Mouse (Mus musculus) hindbrain, embryonic 12.5 days (tissue): ENCODE data around the gene 2510009E07Rik. TPM values are rescaled to one million over a fixed set of nuclear protein-coding genes. Genes with fewer than 3 reads are reported as not detected.

Source experiments
- ATAC-seq: fragments of 200-750 bp; cut with Nextera tagmentation; 2 replicates; pipeline ENCODE4 v1.8.0; 2017; ENCODE audit warnings: moderate TSS enrichment; ENCODE audit not compliant: low FRiP score
- H3K27ac ChIP-seq: fragments of 300-500 bp; sonication (generic); 2 replicates; pipeline ENCODE4 v1.5.1; 2016; ENCODE audit warnings: mild to moderate bottlenecking
- H3K27me3 ChIP-seq: fragments of 300-500 bp; sonication (generic); 2 replicates; pipeline ENCODE4 v1.6.1; 2016; ENCODE audit warnings: mild to moderate bottlenecking
- H3K36me3 ChIP-seq: fragments of 300-500 bp; sonication (generic); 2 replicates; pipeline ENCODE4 v1.6.1; 2016; ENCODE audit warnings: mild to moderate bottlenecking
- H3K4me1 ChIP-seq: fragments of 300-500 bp; sonication (generic); 2 replicates; pipeline ENCODE4 v1.6.1; 2016
- H3K4me2 ChIP-seq: fragments of 300-500 bp; sonication (generic); replicated peaks from 2 replicates; pipeline ENCODE4 v1.6.1; 2016; ENCODE audit warnings: mild to moderate bottlenecking
- H3K4me3 ChIP-seq: fragments of 300-500 bp; sonication (generic); 2 replicates; pipeline ENCODE4 v1.5.1; 2016; ENCODE audit warnings: mild to moderate bottlenecking
- H3K9ac ChIP-seq: fragments of 300-500 bp; sonication (generic); 2 replicates; pipeline ENCODE4 v1.6.1; 2016; ENCODE audit warnings: mild to moderate bottlenecking, moderate library complexity
- H3K9me3 ChIP-seq: fragments of 300-500 bp; sonication (generic); replicated peaks from 2 replicates; pipeline ENCODE4 v1.6.1; 2016; ENCODE audit warnings: mild to moderate bottlenecking
- WGBS: fragments of 180-500 bp; shearing (Covaris S2); methylation state at CpG from one replicate; pipeline ENCODE4 v1.1.7; 2016; 5-methylcytosine and 5-hydroxymethylcytosine counted together
- polyA plus RNA-seq: library from polyadenylated mRNA; unstranded; fragments of >200 nt; fragmentation: Nextera tagmentation; extraction: Ambion mirVana; gene quantifications from 2 replicates; pipeline ENCODE4 v1.2.1, GENCODE M21; 2016

The 2510009E07Rik gene
- polyA plus RNA-seq, 1 experiment from 2014 or later: 56.0 TPM

GRCm38 (mm10) chr16:21628061-21628591 is 66.3 kb downstream of the 2510009E07Rik start:
- no peaks in the 10 kb centered on the region for H3K36me3 ChIP-seq
- 63% methylated on average over 13 of the region's 13 CpGs for WGBS
- H3K4me3 ChIP-seq: no peak overlapping the region
- ATAC-seq: no peak
- H3K9me3 ChIP-seq: no peaks in the 10 kb centered on the region
- 0 out of 2 replicates have a peak overlapping the region, but pooled peaks have one; percentile 4 for H3K4me2 ChIP-seq
- no peaks in the 10 kb centered on the region for H3K27me3 ChIP-seq
- H3K4me1 ChIP-seq: peaks cover 16% of the 10 kb centered on the region
- H3K27ac ChIP-seq: no peak overlapping the region
- no peak overlapping the region for H3K9ac ChIP-seq

DNA sequence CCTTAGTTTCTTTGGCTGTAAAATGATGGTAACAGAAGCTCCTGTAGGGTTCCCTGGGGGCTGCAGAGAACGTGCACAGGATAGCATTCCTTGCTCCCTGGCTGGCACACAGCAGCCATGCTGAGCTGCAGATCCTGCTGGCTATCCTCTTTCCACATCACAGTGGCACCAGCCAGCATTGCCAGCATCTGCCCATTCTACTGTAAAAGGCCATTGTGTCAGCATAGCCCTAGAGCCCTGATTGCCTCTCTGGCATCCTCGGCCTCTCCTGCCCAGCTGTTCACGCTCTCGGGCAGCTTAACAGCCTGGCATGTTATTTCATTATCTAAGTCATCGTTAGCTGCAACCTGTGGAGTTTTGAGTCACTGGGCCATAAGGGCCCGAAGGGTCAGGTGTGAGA is 67.2 kb downstream of the 2510009E07Rik start:
- H3K27me3 ChIP-seq: no peaks in the 10 kb centered on the region
- WGBS: 71% methylated on average over 6 of the region's 6 CpGs
- H3K27ac ChIP-seq: no peak overlapping the region

DNA sequence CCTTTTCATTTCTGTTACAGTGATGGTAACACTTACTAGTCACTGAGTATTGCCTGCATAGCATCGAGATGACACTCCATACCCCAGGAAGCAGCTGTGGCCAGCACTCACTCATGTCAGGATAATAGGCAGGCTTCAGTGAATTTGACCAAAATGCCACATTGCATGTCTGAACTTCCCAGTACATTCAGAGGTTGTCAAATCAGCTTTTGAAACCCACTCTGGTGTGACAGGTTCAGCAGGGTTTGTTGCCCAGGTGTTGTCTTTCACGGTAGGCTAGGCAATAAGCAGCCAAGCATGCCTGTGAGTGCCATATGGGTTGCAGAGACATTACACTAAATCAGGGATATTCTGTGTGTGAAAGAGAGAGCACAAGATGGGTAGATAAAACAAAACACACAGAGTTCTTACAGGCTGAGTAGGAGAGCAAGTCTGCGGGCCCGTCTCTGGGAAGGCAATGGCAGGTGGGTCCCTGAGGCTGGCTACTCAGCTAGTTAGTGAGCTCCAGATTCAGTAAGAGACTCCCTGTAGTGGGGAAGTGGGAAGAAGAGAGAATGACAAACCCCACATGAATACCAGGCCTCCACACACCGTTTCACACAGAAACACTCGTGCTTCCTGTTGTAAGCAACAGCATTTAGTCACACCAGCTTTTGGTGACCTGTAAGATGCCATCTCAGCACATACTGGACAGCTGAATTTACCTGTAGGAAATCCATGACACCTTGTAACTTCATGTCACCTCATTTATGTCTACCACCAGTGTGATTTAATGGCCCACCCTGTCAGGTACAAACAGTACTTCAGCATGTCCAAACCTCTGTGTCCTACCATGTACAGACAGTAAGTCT is 68.5 kb downstream of the 2510009E07Rik start:
- peak; percentile 52 for ATAC-seq
- H3K9ac ChIP-seq: no peak overlapping the region
- WGBS: 72% methylated on average over 6 of the region's 6 CpGs
- no peaks in the 10 kb centered on the region for H3K36me3 ChIP-seq
- H3K27me3 ChIP-seq: no peaks in the 10 kb centered on the region
- H3K4me1 ChIP-seq: peaks cover 16% of the 10 kb centered on the region
- no peaks in the 10 kb centered on the region for H3K9me3 ChIP-seq
- H3K4me2 ChIP-seq: no peak overlapping the region
- peak overlapping the region; percentile 1; the same call in 1 of the 2 replicates for H3K27ac ChIP-seq
- no peak overlapping the region for H3K4me3 ChIP-seq

More for the DNA sequence above, 67.2 kb downstream of the 2510009E07Rik start:
- H3K9ac ChIP-seq: no peak overlapping the region
- ATAC-seq: no peak
- H3K9me3 ChIP-seq: no peaks in the 10 kb centered on the region
- H3K4me2 ChIP-seq: no peak overlapping the region
- peaks cover 16% of the 10 kb centered on the region for H3K4me1 ChIP-seq
- H3K4me3 ChIP-seq: no peak overlapping the region
- H3K36me3 ChIP-seq: no peaks in the 10 kb centered on the region

GRCm38 (mm10) chr16:21620630-21621029 is 73.8 kb downstream of the 2510009E07Rik start:
- peaks cover 3% of the 10 kb centered on the region; the same call in 1 of the 2 replicates for H3K4me1 ChIP-seq
- H3K27me3 ChIP-seq: no peaks in the 10 kb centered on the region
- H3K36me3 ChIP-seq: 0 out of 2 replicates have a peak, but pooled peaks cover 2% of the 10 kb centered on the region
- WGBS: 97% methylated on average over 2 of the region's 2 CpGs
- no peak overlapping the region for H3K4me3 ChIP-seq
- no peak for ATAC-seq
- H3K9me3 ChIP-seq: 0 out of 2 replicates have a peak, but pooled peaks cover 4% of the 10 kb centered on the region
- no peak overlapping the region for H3K27ac ChIP-seq
- no peak overlapping the region for H3K9ac ChIP-seq
- no peak overlapping the region for H3K4me2 ChIP-seq

DNA sequence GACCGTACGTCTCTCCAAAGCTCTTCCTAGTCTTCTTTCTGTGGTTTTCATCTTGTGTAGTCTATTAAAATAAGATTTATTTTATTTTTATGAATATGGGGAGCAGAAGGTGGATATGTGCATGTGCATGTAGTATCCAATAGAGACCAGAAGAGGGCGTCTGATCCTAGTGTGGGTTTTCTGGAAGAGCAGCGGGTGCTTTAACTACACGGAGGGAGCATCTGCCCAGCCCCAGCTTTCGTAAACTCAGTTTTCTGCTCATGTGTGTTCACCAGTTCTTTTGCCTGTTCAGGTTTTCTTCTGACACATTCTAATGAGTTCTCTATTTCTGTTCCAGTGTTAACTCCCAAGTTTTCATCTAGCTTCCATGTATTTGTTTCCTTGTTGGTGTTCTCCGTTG is 78.7 kb downstream of the 2510009E07Rik start:
- H3K9ac ChIP-seq: no peak overlapping the region
- 0 out of 2 replicates have a peak, but pooled peaks cover 4% of the 10 kb centered on the region for H3K9me3 ChIP-seq
- no peaks in the 10 kb centered on the region for H3K27me3 ChIP-seq
- H3K4me2 ChIP-seq: no peak overlapping the region
- H3K36me3 ChIP-seq: 0 out of 2 replicates have a peak, but pooled peaks cover 2% of the 10 kb centered on the region
- WGBS: 54% methylated on average over 7 of the region's 7 CpGs
- H3K4me1 ChIP-seq: 0 out of 2 replicates have a peak, but pooled peaks cover 2% of the 10 kb centered on the region
- no peak for ATAC-seq
- H3K4me3 ChIP-seq: no peak overlapping the region
- no peak overlapping the region for H3K27ac ChIP-seq

DNA sequence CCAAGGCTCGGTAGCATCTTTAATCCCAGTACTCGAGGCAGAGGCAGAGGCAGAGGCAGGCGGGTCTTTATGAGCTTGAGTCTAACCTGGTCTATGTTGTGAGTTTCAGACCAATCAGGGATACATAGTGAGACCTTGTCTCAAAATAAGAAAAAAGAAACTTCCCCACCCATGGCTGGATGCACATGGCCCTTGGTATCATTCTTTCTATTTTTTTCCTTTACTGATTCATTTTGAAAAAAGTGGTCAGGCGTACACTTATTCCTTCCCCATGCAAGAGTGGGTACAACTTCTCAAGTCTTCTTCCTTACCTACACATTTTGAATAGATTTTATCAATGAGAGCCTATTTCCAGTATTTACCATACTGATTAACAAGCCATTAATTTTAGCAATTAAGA is 84.0 kb downstream of the 2510009E07Rik start:
- Histone ChIP-seq H3K27me3 (no peaks in the 10 kb centered on the region), H3K4me1 (peaks cover 7% of the 10 kb centered on the region; the same call in 1 of the 2 replicates), H3K9me3 (no peaks in the 10 kb centered on the region), H3K36me3 (no peaks in the 10 kb centered on the region), H3K4me2 (no peak overlapping the region), H3K27ac (no peak overlapping the region), H3K4me3 (no peak overlapping the region), H3K9ac (no peak overlapping the region)
- no peak for ATAC-seq
- whole genome bisulfite sequencing: 92% methylated on average over 4 of the region's 4 CpGs

GRCm38 (mm10) chr16:21608176-21608865 is 86.1 kb downstream of the 2510009E07Rik start:
- H3K36me3 ChIP-seq: no peaks in the 10 kb centered on the region
- H3K9me3 ChIP-seq: no peaks in the 10 kb centered on the region
- ATAC-seq: peak; percentile 54; the same call in 1 of the 2 replicates
- no peak overlapping the region for H3K4me2 ChIP-seq
- H3K9ac ChIP-seq: no peak overlapping the region
- H3K27me3 ChIP-seq: no peaks in the 10 kb centered on the region
- 69% methylated on average over 10 of the region's 10 CpGs for WGBS
- no peak overlapping the region for H3K4me3 ChIP-seq
- peaks cover 7% of the 10 kb centered on the region; the same call in 1 of the 2 replicates for H3K4me1 ChIP-seq
- H3K27ac ChIP-seq: 0 out of 2 replicates have a peak overlapping the region, but pooled peaks have one; percentile 49

- Histone ChIP-seq H3K9ac (no peak overlapping the region), H3K4me1 (peaks cover 7% of the 10 kb centered on the region; the same call in 1 of the 2 replicates), H3K4me2 (no peak overlapping the region), H3K27me3 (no peaks in the 10 kb centered on the region), H3K4me3 (no peak overlapping the region), H3K36me3 (no peaks in the 10 kb centered on the region), H3K9me3 (no peaks in the 10 kb centered on the region), H3K27ac (no peak overlapping the region)
- WGBS: 88% methylated on average over 5 of the region's 5 CpGs
- no peak for ATAC-seq
Measured at GRCm38 (mm10) chr16:21607651-21608040, 86.8 kb downstream of the 2510009E07Rik start.

- H3K9me3 ChIP-seq: no peaks in the 10 kb centered on the region
- ATAC-seq: no peak
- H3K4me3 ChIP-seq: no peak overlapping the region
- no peaks in the 10 kb centered on the region for H3K36me3 ChIP-seq
- H3K27me3 ChIP-seq: no peaks in the 10 kb centered on the region
- peaks cover 7% of the 10 kb centered on the region; the same call in 1 of the 2 replicates for H3K4me1 ChIP-seq
- 87% methylated on average over 8 of the region's 8 CpGs for WGBS
- H3K9ac ChIP-seq: no peak overlapping the region
- no peak overlapping the region for H3K27ac ChIP-seq
- H3K4me2 ChIP-seq: no peak overlapping the region
Measured at GRCm38 (mm10) chr16:21607021-21607650, 87.3 kb downstream of the 2510009E07Rik start.

- no peak overlapping the region for H3K4me3 ChIP-seq
- no peak for ATAC-seq
- H3K9me3 ChIP-seq: no peaks in the 10 kb centered on the region
- H3K4me1 ChIP-seq: peaks cover 7% of the 10 kb centered on the region; the same call in 1 of the 2 replicates
- H3K27ac ChIP-seq: no peak overlapping the region
- H3K36me3 ChIP-seq: no peaks in the 10 kb centered on the region
- WGBS: 88% methylated on average over 6 of the region's 6 CpGs
- no peak overlapping the region for H3K4me2 ChIP-seq
- no peak overlapping the region for H3K9ac ChIP-seq
- no peaks in the 10 kb centered on the region for H3K27me3 ChIP-seq
Measured at GRCm38 (mm10) chr16:21606249-21607020, 88.0 kb downstream of the 2510009E07Rik start.

GRCm38 (mm10) chr16:21604354-21604753 is 90.1 kb downstream of the 2510009E07Rik start:
- Histone ChIP-seq H3K27me3 (no peaks in the 10 kb centered on the region), H3K4me1 (peaks cover 7% of the 10 kb centered on the region; the same call in 1 of the 2 replicates), H3K4me3 (no peak overlapping the region), H3K27ac (no peak overlapping the region), H3K9ac (no peak overlapping the region), H3K4me2 (no peak overlapping the region), H3K9me3 (no peaks in the 10 kb centered on the region), H3K36me3 (no peaks in the 10 kb centered on the region)
- ATAC-seq: no peak
- WGBS: 89% methylated on average over 6 of the region's 6 CpGs
